Mouse (Mus musculus): ENCODE measurements around the gene Nfib. TPM values are rescaled to one million over a fixed set of nuclear protein-coding genes. Genes with fewer than 3 reads are reported as not detected.

The Nfib gene
- polyA plus RNA-seq, 1 experiment from 2014 or later = 263 TPM

DNA sequence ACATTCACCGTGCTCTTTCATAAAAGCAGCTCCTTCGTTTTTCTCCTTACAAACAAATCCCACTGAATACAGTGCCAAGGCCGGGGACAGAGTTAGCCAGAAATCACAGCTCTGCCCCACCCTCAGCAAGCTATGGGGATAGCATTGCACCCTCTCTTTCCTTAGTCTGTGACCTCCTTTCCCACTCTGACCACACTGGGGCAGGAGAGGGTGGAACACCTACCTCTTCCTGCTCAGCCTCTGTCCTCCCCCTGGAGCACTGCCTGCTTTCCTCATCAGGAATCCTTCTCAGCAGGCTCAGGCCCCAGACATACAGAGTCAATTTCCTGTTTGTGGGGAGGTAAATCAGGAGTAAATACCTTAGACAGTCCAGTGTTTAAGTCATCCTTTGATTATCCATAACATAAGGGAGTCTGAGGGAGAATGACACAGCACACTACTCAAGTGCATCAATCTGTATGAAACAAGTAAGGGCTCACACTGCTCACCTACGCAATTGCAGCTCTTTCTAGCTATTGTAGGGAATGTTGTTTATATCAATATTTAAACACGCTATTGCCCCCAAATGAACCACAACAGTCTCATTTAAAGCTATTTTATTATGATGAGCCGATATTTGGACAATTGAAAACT lies 41.7 kb downstream of the Nfib start:
- no peak overlapping the region for H3K4me3 ChIP-seq (replicated peaks; ENCODE audit: low read length)
- peak; percentile 8; the same call in 1 of the 2 replicates for ATAC-seq
- WGBS = 55% methylated on average over 6 of the region's 6 CpGs
- peaks cover 23% of the 10 kb centered on the region for H3K4me1 ChIP-seq (replicated peaks; ENCODE audit: control insufficient read depth, insufficient read depth, low read length)
- H3K4me2 ChIP-seq (ENCODE audit: low read length) = no peak overlapping the region
- no peaks in the 10 kb centered on the region for H3K27me3 ChIP-seq (replicated peaks; ENCODE audit: control insufficient read depth, insufficient read depth, low read length)
- no peaks in the 10 kb centered on the region for H3K36me3 ChIP-seq (ENCODE audit: control insufficient read depth, insufficient read depth)
- no peaks in the 10 kb centered on the region for H3K9me3 ChIP-seq (ENCODE audit: control insufficient read depth, low read length)
- H3K9ac ChIP-seq (replicated peaks; ENCODE audit: low read depth, low read length) = no peak overlapping the region
- H3K27ac ChIP-seq (ENCODE audit: low read length) = no peak overlapping the region; the same call in 1 of the 2 replicates

DNA sequence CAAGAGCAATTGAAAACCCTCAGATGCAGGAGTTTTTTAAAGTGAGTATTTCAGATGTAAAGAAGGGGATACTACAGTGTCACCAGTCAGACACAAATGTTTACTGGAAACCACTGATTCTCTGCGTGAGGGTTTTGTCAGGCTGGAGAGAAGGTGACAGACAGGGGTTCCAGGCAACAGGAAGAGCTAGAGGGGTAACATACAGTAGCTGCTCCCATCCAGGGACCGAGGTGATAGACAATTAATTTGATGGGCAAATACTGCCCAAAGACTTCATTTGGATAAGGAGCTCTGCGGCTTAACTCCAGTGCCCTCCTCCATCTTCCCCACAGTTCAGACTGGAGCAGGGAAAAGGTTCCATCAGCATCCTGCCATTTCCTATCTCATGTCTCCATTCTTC lies 42.9 kb downstream of the Nfib start:
- no peak overlapping the region for H3K9ac ChIP-seq (replicated peaks; ENCODE audit: low read depth, low read length)
- H3K4me3 ChIP-seq (replicated peaks; ENCODE audit: low read length) = no peak overlapping the region
- no peaks in the 10 kb centered on the region for H3K27me3 ChIP-seq (replicated peaks; ENCODE audit: control insufficient read depth, insufficient read depth, low read length)
- 48% methylated on average over 3 of the region's 3 CpGs for WGBS
- ATAC-seq = peak; percentile 76
- H3K9me3 ChIP-seq (ENCODE audit: control insufficient read depth, low read length) = no peaks in the 10 kb centered on the region
- peak overlapping the region; percentile 53 for H3K27ac ChIP-seq (ENCODE audit: low read length)
- H3K4me1 ChIP-seq (replicated peaks; ENCODE audit: control insufficient read depth, insufficient read depth, low read length) = peaks cover 23% of the 10 kb centered on the region
- H3K36me3 ChIP-seq (ENCODE audit: control insufficient read depth, insufficient read depth) = no peaks in the 10 kb centered on the region
- no peak overlapping the region; the same call in 1 of the 2 replicates for H3K4me2 ChIP-seq (ENCODE audit: low read length)

DNA sequence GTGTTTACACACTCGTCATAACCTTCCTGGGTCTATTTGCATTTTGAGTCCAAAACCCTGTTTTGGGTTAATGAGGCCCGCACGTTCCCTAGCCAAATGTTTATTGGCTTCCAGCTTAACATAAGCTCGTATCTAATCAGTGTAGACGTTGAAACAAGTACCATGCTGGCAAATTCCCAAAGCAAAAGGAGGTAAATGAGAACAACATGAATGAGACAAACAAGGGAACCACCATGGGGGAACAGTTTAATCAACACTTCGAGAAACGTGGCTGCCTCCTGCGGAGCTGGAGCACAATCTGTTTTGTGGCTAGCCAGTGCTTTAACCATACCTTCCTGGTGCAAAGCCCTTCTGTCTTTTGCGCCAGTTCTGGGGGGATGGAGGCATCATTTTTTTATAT lies 43.3 kb downstream of the Nfib start:
- Histone ChIP-seq H3K4me3 (replicated peaks; ENCODE audit: low read length) (no peak overlapping the region), H3K9ac (replicated peaks; ENCODE audit: low read depth, low read length) (no peak overlapping the region), H3K4me1 (replicated peaks; ENCODE audit: control insufficient read depth, insufficient read depth, low read length) (peaks cover 23% of the 10 kb centered on the region), H3K27me3 (replicated peaks; ENCODE audit: control insufficient read depth, insufficient read depth, low read length) (no peaks in the 10 kb centered on the region), H3K27ac (ENCODE audit: low read length) (peak overlapping the region; percentile 53), H3K9me3 (ENCODE audit: control insufficient read depth, low read length) (no peaks in the 10 kb centered on the region), H3K4me2 (ENCODE audit: low read length) (no peak overlapping the region; the same call in 1 of the 2 replicates), H3K36me3 (ENCODE audit: control insufficient read depth, insufficient read depth) (no peaks in the 10 kb centered on the region)
- ATAC-seq = peak; percentile 85
- 7% methylated on average over 9 of the region's 9 CpGs for WGBS

DNA sequence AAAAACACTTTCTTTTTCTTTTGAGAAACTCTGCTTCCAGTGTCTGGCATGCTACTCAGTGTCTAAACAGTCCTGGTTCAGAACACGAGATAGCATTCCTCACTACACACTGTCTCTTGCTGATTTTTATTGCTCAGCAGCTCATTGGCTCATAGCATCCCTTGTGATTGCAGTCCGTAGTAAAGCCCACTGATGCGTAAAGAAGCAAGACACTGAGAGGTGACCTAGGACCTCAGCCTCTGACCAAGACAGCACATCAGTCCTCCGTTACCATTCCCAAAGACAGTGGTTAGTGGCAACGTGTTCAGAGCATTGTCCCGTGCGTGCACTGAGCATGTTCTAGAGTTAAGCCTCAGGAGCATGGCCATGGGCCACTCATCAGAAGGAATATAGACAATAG lies 44.3 kb downstream of the Nfib start:
- no peaks in the 10 kb centered on the region for H3K27me3 ChIP-seq (replicated peaks; ENCODE audit: control insufficient read depth, insufficient read depth, low read length)
- 92% methylated on average over 7 of the region's 7 CpGs for WGBS
- H3K36me3 ChIP-seq (ENCODE audit: control insufficient read depth, insufficient read depth) = no peaks in the 10 kb centered on the region
- no peaks in the 10 kb centered on the region for H3K9me3 ChIP-seq (ENCODE audit: control insufficient read depth, low read length)
- no peak overlapping the region for H3K4me3 ChIP-seq (replicated peaks; ENCODE audit: low read length)
- no peak overlapping the region for H3K9ac ChIP-seq (replicated peaks; ENCODE audit: low read depth, low read length)
- peaks cover 23% of the 10 kb centered on the region for H3K4me1 ChIP-seq (replicated peaks; ENCODE audit: control insufficient read depth, insufficient read depth, low read length)
- H3K27ac ChIP-seq (ENCODE audit: low read length) = no peak overlapping the region
- ATAC-seq = no peak
- H3K4me2 ChIP-seq (ENCODE audit: low read length) = no peak overlapping the region

DNA sequence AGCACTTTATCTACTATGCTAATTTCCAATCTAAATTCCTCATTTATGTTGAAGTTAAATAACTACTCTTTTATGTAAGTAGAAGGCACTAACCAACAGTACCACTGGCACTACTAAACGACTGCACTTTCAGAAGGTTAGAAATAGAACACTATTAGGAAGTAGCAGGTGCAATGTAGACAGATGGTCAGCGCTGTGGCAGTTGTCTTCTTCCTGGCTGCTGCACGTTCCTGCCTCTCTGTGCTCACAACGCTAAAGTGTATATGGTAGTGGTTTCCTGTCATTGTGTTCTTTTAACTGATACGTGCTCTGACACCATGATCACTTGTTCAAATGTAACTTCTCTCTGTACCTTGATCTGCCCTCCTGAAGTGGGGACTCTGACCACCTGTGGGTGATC lies 59.9 kb downstream of the Nfib start:
- no peaks in the 10 kb centered on the region for H3K36me3 ChIP-seq (ENCODE audit: control insufficient read depth, insufficient read depth)
- H3K27me3 ChIP-seq (replicated peaks; ENCODE audit: control insufficient read depth, insufficient read depth, low read length) = no peaks in the 10 kb centered on the region
- H3K27ac ChIP-seq (ENCODE audit: low read length) = no peak overlapping the region
- H3K9me3 ChIP-seq (ENCODE audit: control insufficient read depth, low read length) = no peaks in the 10 kb centered on the region
- H3K4me3 ChIP-seq (replicated peaks; ENCODE audit: low read length) = no peak overlapping the region
- no peak overlapping the region for H3K4me2 ChIP-seq (ENCODE audit: low read length)
- no peak for ATAC-seq
- WGBS = 75% methylated on average over 5 of the region's 5 CpGs
- peaks cover 10% of the 10 kb centered on the region for H3K4me1 ChIP-seq (replicated peaks; ENCODE audit: control insufficient read depth, insufficient read depth, low read length)
- no peak overlapping the region for H3K9ac ChIP-seq (replicated peaks; ENCODE audit: low read depth, low read length)

DNA sequence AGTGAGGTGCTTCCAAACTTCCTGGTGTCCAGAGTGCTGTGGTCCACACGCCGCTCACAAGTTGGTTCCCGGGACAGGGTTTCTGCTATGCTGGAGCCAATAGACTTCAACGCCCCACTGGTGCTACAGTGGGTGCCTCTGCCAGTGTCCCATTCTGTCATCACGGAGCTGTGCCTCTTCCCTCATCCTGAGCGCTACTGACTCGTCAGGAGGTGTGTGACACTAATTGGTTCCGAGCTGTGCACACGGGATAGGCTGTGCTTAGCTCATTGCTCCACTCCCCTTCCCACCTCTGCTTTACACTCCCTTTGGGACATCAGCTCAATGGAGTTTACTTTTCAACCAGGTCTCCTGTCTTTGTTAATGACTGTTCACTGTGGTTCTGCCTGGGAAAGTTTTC lies 60.8 kb downstream of the Nfib start:
- H3K27ac ChIP-seq (ENCODE audit: low read length) = no peak overlapping the region
- no peak overlapping the region for H3K4me3 ChIP-seq (replicated peaks; ENCODE audit: low read length)
- no peaks in the 10 kb centered on the region for H3K36me3 ChIP-seq (ENCODE audit: control insufficient read depth, insufficient read depth)
- H3K4me2 ChIP-seq (ENCODE audit: low read length) = no peak overlapping the region
- H3K9ac ChIP-seq (replicated peaks; ENCODE audit: low read depth, low read length) = no peak overlapping the region
- peak; percentile 71 for ATAC-seq
- 44% methylated on average over 9 of the region's 9 CpGs for WGBS
- H3K27me3 ChIP-seq (replicated peaks; ENCODE audit: control insufficient read depth, insufficient read depth, low read length) = no peaks in the 10 kb centered on the region
- H3K9me3 ChIP-seq (ENCODE audit: control insufficient read depth, low read length) = no peaks in the 10 kb centered on the region
- H3K4me1 ChIP-seq (replicated peaks; ENCODE audit: control insufficient read depth, insufficient read depth, low read length) = peaks cover 10% of the 10 kb centered on the region

DNA sequence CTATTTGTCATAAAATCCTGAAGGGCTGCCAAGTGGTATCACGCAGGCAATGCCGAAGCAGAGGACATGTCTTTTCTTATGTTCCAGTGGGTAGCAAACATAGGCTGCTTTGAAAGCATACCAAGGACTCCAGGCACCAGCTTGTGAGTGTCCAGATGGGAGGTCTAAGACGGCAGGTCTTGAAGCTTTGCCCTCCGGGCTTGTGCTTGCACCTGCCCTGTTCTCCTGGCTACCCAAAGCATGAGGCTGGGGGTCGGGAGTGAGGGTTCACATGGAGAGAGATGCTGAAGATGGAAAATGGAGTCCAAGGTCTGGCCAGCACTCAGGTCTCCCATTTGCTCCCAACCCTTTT lies 61.8 kb downstream of the Nfib start:
- no peaks in the 10 kb centered on the region for H3K27me3 ChIP-seq (replicated peaks; ENCODE audit: control insufficient read depth, insufficient read depth, low read length)
- peaks cover 10% of the 10 kb centered on the region for H3K4me1 ChIP-seq (replicated peaks; ENCODE audit: control insufficient read depth, insufficient read depth, low read length)
- H3K4me2 ChIP-seq (ENCODE audit: low read length) = no peak overlapping the region
- H3K36me3 ChIP-seq (ENCODE audit: control insufficient read depth, insufficient read depth) = no peaks in the 10 kb centered on the region
- H3K27ac ChIP-seq (ENCODE audit: low read length) = no peak overlapping the region
- no peak; the same call in 1 of the 2 replicates for ATAC-seq
- WGBS = 39% methylated on average over 5 of the region's 5 CpGs
- H3K9me3 ChIP-seq (ENCODE audit: control insufficient read depth, low read length) = no peaks in the 10 kb centered on the region
- H3K9ac ChIP-seq (replicated peaks; ENCODE audit: low read depth, low read length) = no peak overlapping the region
- H3K4me3 ChIP-seq (replicated peaks; ENCODE audit: low read length) = no peak overlapping the region

DNA sequence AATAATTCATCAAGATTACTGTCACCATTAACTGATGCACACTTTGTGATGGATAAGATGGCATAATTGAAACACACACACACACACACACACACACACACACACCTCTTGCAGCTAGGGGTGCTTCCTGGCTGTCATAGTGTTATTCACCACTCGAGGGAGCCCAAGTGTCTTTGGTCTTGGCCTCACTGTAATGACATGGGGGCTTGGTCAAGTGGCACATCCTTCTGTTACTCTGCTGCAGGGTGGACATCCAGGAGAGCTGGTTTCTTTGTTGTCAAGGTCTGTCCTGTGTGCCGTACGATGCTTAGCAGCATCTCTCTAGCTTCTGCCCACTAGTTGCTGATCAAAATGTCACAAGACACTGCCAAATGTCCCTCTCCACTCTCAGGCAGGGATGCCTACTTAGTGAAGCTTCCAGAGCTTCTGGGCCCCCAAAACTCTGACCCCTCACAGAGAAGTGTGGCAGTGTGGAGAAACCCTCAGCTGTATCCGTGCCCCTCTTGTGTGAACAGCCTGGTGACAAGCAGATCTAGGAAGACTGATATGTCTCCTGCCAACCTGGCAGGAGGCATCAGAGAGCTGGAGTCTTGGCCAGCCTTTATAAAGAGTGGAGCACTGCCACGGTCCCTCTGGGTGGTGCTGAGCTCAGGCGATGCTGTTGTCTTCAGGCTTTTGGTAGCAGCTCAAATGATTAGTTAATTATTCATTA lies 62.4 kb downstream of the Nfib start:
- Histone ChIP-seq H3K27ac (ENCODE audit: low read length) (peak overlapping the region; percentile 53), H3K27me3 (replicated peaks; ENCODE audit: control insufficient read depth, insufficient read depth, low read length) (no peaks in the 10 kb centered on the region), H3K4me1 (replicated peaks; ENCODE audit: control insufficient read depth, insufficient read depth, low read length) (peaks cover 10% of the 10 kb centered on the region), H3K4me2 (ENCODE audit: low read length) (no peak overlapping the region), H3K4me3 (replicated peaks; ENCODE audit: low read length) (no peak overlapping the region), H3K9me3 (ENCODE audit: control insufficient read depth, low read length) (no peaks in the 10 kb centered on the region), H3K9ac (replicated peaks; ENCODE audit: low read depth, low read length) (no peak overlapping the region), H3K36me3 (ENCODE audit: control insufficient read depth, insufficient read depth) (no peaks in the 10 kb centered on the region)
- ATAC-seq = peak; percentile 83
- WGBS = 38% methylated on average over 6 of the region's 6 CpGs

DNA sequence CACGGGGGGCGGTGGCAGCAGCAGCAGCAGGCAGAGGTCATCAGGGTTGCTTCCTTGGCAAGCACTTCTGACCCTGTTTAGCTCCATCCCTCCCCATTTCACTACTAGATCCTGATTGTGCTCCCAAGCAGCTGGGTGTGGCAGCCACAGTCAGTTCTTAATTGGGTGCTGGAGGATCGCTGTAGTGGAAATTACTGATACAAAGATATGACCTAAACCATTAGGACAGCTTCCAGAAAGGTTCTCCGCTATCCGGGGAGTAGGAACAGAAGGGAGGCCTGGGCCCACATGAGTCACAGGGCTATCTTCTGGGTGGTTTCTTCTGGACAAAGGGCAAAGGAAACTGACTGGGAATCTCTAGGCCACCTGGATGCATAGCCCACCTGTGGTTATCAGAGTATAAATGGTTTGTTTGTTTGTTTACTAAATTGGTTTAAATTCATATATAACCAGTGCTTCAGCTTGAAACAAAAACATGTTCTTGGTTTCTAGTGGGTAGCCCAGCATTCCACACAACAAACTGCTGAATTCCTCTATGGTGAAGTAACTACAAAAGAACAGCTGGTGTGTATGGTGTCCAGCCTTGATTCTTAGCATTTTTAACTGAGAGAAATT lies 64.4 kb downstream of the Nfib start:
- Histone ChIP-seq H3K27me3 (replicated peaks; ENCODE audit: control insufficient read depth, insufficient read depth, low read length) (no peaks in the 10 kb centered on the region), H3K4me1 (replicated peaks; ENCODE audit: control insufficient read depth, insufficient read depth, low read length) (peaks cover 13% of the 10 kb centered on the region), H3K4me3 (replicated peaks; ENCODE audit: low read length) (no peak overlapping the region), H3K9me3 (ENCODE audit: control insufficient read depth, low read length) (no peaks in the 10 kb centered on the region), H3K36me3 (ENCODE audit: control insufficient read depth, insufficient read depth) (no peaks in the 10 kb centered on the region), H3K27ac (ENCODE audit: low read length) (no peak overlapping the region), H3K4me2 (ENCODE audit: low read length) (no peak overlapping the region), H3K9ac (replicated peaks; ENCODE audit: low read depth, low read length) (no peak overlapping the region)
- 86% methylated on average over 5 of the region's 5 CpGs for WGBS
- ATAC-seq = no peak

Measured in forebrain, embryonic 16.5 days (tissue).